Mouse (Mus musculus) spleen, adult 2 months (tissue): ENCODE data around the gene Snai1.

Experiments used
- CTCF ChIP-seq: fragments of 200-500 bp; IDR thresholded peaks from 2 replicates; pipeline ENCODE4 v1.5.1; 2011; ENCODE audit warnings: mild to moderate bottlenecking, inconsistent platforms; ENCODE audit not compliant: insufficient read depth, insufficient read length, insufficient replicate concordance; ENCODE audit errors: extremely low read depth
- POLR2A ChIP-seq: fragments of 200-500 bp; IDR thresholded peaks from 2 replicates; pipeline ENCODE4 v1.6.1; 2011; ENCODE audit warnings: low read depth, low read length, inconsistent platforms

GRCm38 (mm10) chr2:167576121-167576620 is 38.2 kb downstream of the Snai1 start:
- no peak for TF ChIP-seq POLR2A
- no peak for TF ChIP-seq CTCF
